Mouse (Mus musculus): ENCODE measurements around the gene Slc35a3.
A peak's percentile ranks its signal among the peaks of the same experiment; 100 is the strongest.
"Not testable (repeated sequence)": the region's sequence is repeated elsewhere in the genome, so short reads cannot be mapped to it uniquely, and the experiment has no call there.

Gene Slc35a3

GRCm38 (mm10) chr3:116712436-116712881 is at the start of gene Slc35a3:
Slc35a3 (minus strand) TSS chr3:116712831.
- no peak for DNase-seq

- no peak for DNase-seq
Observed at GRCm38 (mm10) chr3:116752818-116753217, 40.2 kb upstream of the Slc35a3 start.

GRCm38 (mm10) chr3:116751191-116751860 is 38.7 kb upstream of the Slc35a3 start:
- peak; percentile 13 for DNase-seq

- no peak for DNase-seq
Observed at GRCm38 (mm10) chr3:116748391-116749170, 36.0 kb upstream of the Slc35a3 start.

- DNase-seq, result not testable (repeated sequence)
Observed at GRCm38 (mm10) chr3:116747648-116748047, 35.0 kb upstream of the Slc35a3 start.

GRCm38 (mm10) chr3:116740963-116741362 is 28.3 kb upstream of the Slc35a3 start:
- DNase-seq, result no peak

- no peak for DNase-seq
Observed at GRCm38 (mm10) chr3:116740106-116740505, 27.5 kb upstream of the Slc35a3 start.

- no peak for DNase-seq
Observed at GRCm38 (mm10) chr3:116737326-116737731, 24.7 kb upstream of the Slc35a3 start.

GRCm38 (mm10) chr3:116729483-116730174 is 17.0 kb upstream of the Slc35a3 start:
- no peak for DNase-seq

GRCm38 (mm10) chr3:116726807-116727206 is 14.2 kb upstream of the Slc35a3 start:
- DNase-seq, result no peak

GRCm38 (mm10) chr3:116723496-116724481 is 11.2 kb upstream of the Slc35a3 start:
- no peak for DNase-seq

GRCm38 (mm10) chr3:116722980-116723379 is 10.3 kb upstream of the Slc35a3 start:
- DNase-seq, result no peak

GRCm38 (mm10) chr3:116718951-116719350 is 6.3 kb upstream of the Slc35a3 start:
- no peak for DNase-seq

GRCm38 (mm10) chr3:116713031-116713430 is 400 bp upstream of the Slc35a3 start:
- no peak for DNase-seq

GRCm38 (mm10) chr3:116711624-116712435 is 801 bp downstream of the Slc35a3 start:
- peak; percentile 77 for DNase-seq

GRCm38 (mm10) chr3:116710941-116711340 is 1.7 kb downstream of the Slc35a3 start:
- peak; percentile 6 for DNase-seq

GRCm38 (mm10) chr3:116705637-116706204 is 6.9 kb downstream of the Slc35a3 start:
- no peak for DNase-seq

- no peak for DNase-seq
Observed at GRCm38 (mm10) chr3:116703835-116704234, 8.8 kb downstream of the Slc35a3 start.

- no peak for DNase-seq
Observed at GRCm38 (mm10) chr3:116702647-116703272, 9.9 kb downstream of the Slc35a3 start.

- no peak for DNase-seq
Observed at GRCm38 (mm10) chr3:116701601-116702000, 11.0 kb downstream of the Slc35a3 start.

Measured in cerebellum, adult 11-12 months (tissue).